8 mouse cellular contexts compared by ENCODE assay signal in genomic region chr15:86134941-86135783, GRCm38 (mm10). TPM values are rescaled to one million over a fixed set of nuclear protein-coding genes. Genes with fewer than 3 reads are reported as not detected.
DNase-seq lines count a peak whose midpoint lies in the region; ATAC-seq and TF ChIP-seq lines count a peak whose summit lies in the region.

No protein-coding gene starts in this region.

- H3K4me1 ChIP-seq in embryonic facial prominence, embryonic 11.5 days (ENCODE audit: control insufficient read depth, insufficient read depth, low read length), result no peaks in the 10 kb centered on the region
- no peaks in the 10 kb centered on the region for H3K4me1 ChIP-seq in kidney, embryonic 16.5 days (ENCODE audit: insufficient read depth, low read length)
- H3K4me1 ChIP-seq in liver, adult 2 months (ENCODE audit: control insufficient read depth, insufficient read depth, low read length), result no peaks in the 10 kb centered on the region

- 50% methylated on average over 18 of the region's 18 CpGs for WGBS in embryonic facial prominence, embryonic 11.5 days
- 39% methylated on average over 18 of the region's 18 CpGs for WGBS in kidney, embryonic 16.5 days
- WGBS in liver, adult 2 months, result 40% methylated on average over 18 of the region's 18 CpGs

- no peaks in the 10 kb centered on the region for H3K9me3 ChIP-seq in embryonic facial prominence, embryonic 11.5 days (replicated peaks; ENCODE audit: control insufficient read depth, low read length)
- no peaks in the 10 kb centered on the region for H3K9me3 ChIP-seq in kidney, embryonic 16.5 days (ENCODE audit: low read length)

- H3K27me3 ChIP-seq in embryonic facial prominence, embryonic 11.5 days (ENCODE audit: control insufficient read depth, insufficient read depth, low read length), result no peaks in the 10 kb centered on the region
- no peaks in the 10 kb centered on the region for H3K27me3 ChIP-seq in kidney, embryonic 16.5 days (ENCODE audit: insufficient read depth, low read length)
- no peaks in the 10 kb centered on the region for H3K27me3 ChIP-seq in liver, adult 2 months (ENCODE audit: control insufficient read depth, insufficient read depth, low read length)
- no peaks in the 10 kb centered on the region for H3K27me3 ChIP-seq in splenic B cell, adult 2 months (ENCODE audit: control insufficient read depth, insufficient read depth, low read length, poor library complexity, severe bottlenecking)

- no peaks in the 10 kb centered on the region for H3K79me2 ChIP-seq in liver, adult 2 months (ENCODE audit: control insufficient read depth, insufficient read depth, low read length)

- TF ChIP-seq POLR2A in liver, adult 2 months (IDR thresholded peaks at IDR 0.05; ENCODE audit: extremely low read depth, insufficient read depth, low read length), result no peak

- H3K36me3 ChIP-seq in embryonic facial prominence, embryonic 11.5 days (replicated peaks; ENCODE audit: control insufficient read depth, insufficient read depth, low read depth, low read length), result no peaks in the 10 kb centered on the region; the same call in none of the 2 replicates
- H3K36me3 ChIP-seq in kidney, embryonic 16.5 days (ENCODE audit: insufficient read depth, low read length), result peaks cover 26% of the 10 kb centered on the region
- H3K36me3 ChIP-seq in liver, adult 2 months (ENCODE audit: control insufficient read depth, insufficient read depth, low read length), result no peaks in the 10 kb centered on the region
- peaks cover 3% of the 10 kb centered on the region; the same call in 1 of the 2 replicates for H3K36me3 ChIP-seq in splenic B cell, adult 2 months (ENCODE audit: control insufficient read depth, insufficient read depth, low read length, poor library complexity, severe bottlenecking)

- no peak for ATAC-seq in embryonic facial prominence, embryonic 11.5 days (replicated peaks; ENCODE audit: insufficient number of reproducible peaks, low FRiP score, low TSS enrichment, low read depth)
- peak; percentile 41; the same call in 1 of the 2 replicates for ATAC-seq in kidney, embryonic 16.5 days (ENCODE audit: low FRiP score, low TSS enrichment)

- peak; percentile 75 for DNase-seq in A20 (ENCODE audit: low read depth, low spot score)
- DNase-seq in adrenal gland, postnatal 25 days, result peak; percentile 87
- peak; percentile 89 for DNase-seq in embryonic facial prominence, embryonic 11.5 days (ENCODE audit: low spot score)
- peak; percentile 68 to 85 for DNase-seq in heart, adult 9 months (ENCODE audit: low spot score in 2 of 2)
- peak; percentile 44 for DNase-seq in liver, adult 2 months (ENCODE audit: extremely low read depth, low read depth, low spot score)
- peak; percentile 55 to 74 for DNase-seq in natural killer cell, adult 2 months (ENCODE audit: low spot score in 2 of 2)
- DNase-seq in splenic B cell, adult 2 months (ENCODE audit: low read depth, low spot score), result peak; percentile 82

- no peak overlapping the region for H3K4me2 ChIP-seq in embryonic facial prominence, embryonic 11.5 days (ENCODE audit: low read depth, low read length)
- no peak overlapping the region for H3K4me2 ChIP-seq in kidney, embryonic 16.5 days (replicated peaks; ENCODE audit: low read depth, low read length)

- no peak overlapping the region for H3K4me3 ChIP-seq in embryonic facial prominence, embryonic 11.5 days (ENCODE audit: low read depth, low read length)
- no peak overlapping the region for H3K4me3 ChIP-seq in kidney, embryonic 16.5 days (ENCODE audit: low read length)
- no peak overlapping the region for H3K4me3 ChIP-seq in liver, adult 2 months (ENCODE audit: insufficient read depth, low read depth, low read length)

- TF ChIP-seq CTCF in liver, adult 2 months (IDR thresholded peaks at IDR 0.05; ENCODE audit: low read depth, low read length), result peak; percentile 91

- no peak overlapping the region for H3K27ac ChIP-seq in embryonic facial prominence, embryonic 11.5 days (replicated peaks; ENCODE audit: low read depth, low read length)
- H3K27ac ChIP-seq in kidney, embryonic 16.5 days (ENCODE audit: low read length), result no peak overlapping the region
- no peak overlapping the region for H3K27ac ChIP-seq in liver, adult 2 months (replicated peaks; ENCODE audit: insufficient read depth, low read depth, low read length)

- no peak overlapping the region for H3K9ac ChIP-seq in embryonic facial prominence, embryonic 11.5 days (replicated peaks; ENCODE audit: low read length)
- H3K9ac ChIP-seq in kidney, embryonic 16.5 days (replicated peaks; ENCODE audit: low read length), result no peak overlapping the region
- no peak overlapping the region for H3K9ac ChIP-seq in liver, adult 2 months (ENCODE audit: low read depth, low read length)

RNA-seq across cellular contexts. Expression of gene Cerk, which starts 50.8 kb away (rescaled TPM):
- total RNA-seq in adrenal gland, postnatal 25 days (2021), result 26.4 and 29.6 TPM in 2 replicates
- 16.3 and 17.6 TPM in 2 replicates for polyA plus RNA-seq in embryonic facial prominence, embryonic 11.5 days (2014; fragmentation: Nextera tagmentation; extraction: Ambion mirVana)
- 13.6 and 13.7 TPM in 2 replicates for polyA plus RNA-seq in kidney, embryonic 16.5 days (2015; fragmentation: Nextera tagmentation; extraction: Ambion mirVana)
- total RNA-seq in liver, adult 2 months (2014; rRNA removed), result 3.0 and 3.7 TPM in 2 replicates
- polyA plus RNA-seq in liver, adult 2 months (2012; rRNA removed), result 2.6 and 2.7 TPM in 2 replicates
